Mouse (Mus musculus) thymus, adult 2 months (tissue): ENCODE measurements around the gene Pik3r2. TPM values are rescaled to one million over a fixed set of nuclear protein-coding genes. Genes with fewer than 3 reads are reported as not detected.

Experiments used
- DNase-seq: peaks from one replicate; pipeline ENCODE4 v3.0.0; 2021
- H3K27ac ChIP-seq: fragments of 200-500 bp; 2 replicates; pipeline ENCODE4 v1.5.1; 2012; ENCODE audit warnings: low read length, control low read depth; ENCODE audit not compliant: control insufficient read depth, insufficient read depth
- H3K27me3 ChIP-seq: fragments of 200-500 bp; 2 replicates; pipeline ENCODE4 v1.6.1; 2012; ENCODE audit warnings: mild to moderate bottlenecking, low read length, moderate library complexity, mixed read lengths; ENCODE audit not compliant: control insufficient read depth, insufficient read depth
- H3K36me3 ChIP-seq: fragments of 200-500 bp; 2 replicates; pipeline ENCODE4 v1.6.1; 2012; ENCODE audit warnings: mild to moderate bottlenecking, low read length, moderate library complexity; ENCODE audit not compliant: control insufficient read depth, insufficient read depth
- H3K4me1 ChIP-seq: fragments of 200-500 bp; replicated peaks from 2 replicates; pipeline ENCODE4 v1.6.1; 2012; ENCODE audit warnings: low read length; ENCODE audit not compliant: control insufficient read depth, insufficient read depth
- H3K4me3 ChIP-seq: fragments of 200-500 bp; 2 replicates; pipeline ENCODE4 v1.5.1; 2012; ENCODE audit warnings: mild to moderate bottlenecking, low read length, control low read depth, moderate library complexity; ENCODE audit not compliant: control insufficient read depth, insufficient read depth
- CTCF ChIP-seq: fragments of 200-500 bp; IDR thresholded peaks from 2 replicates; pipeline ENCODE4 v1.5.1; 2012; ENCODE audit warnings: mild to moderate bottlenecking, control low read depth, low read length, moderate library complexity, borderline replicate concordance; ENCODE audit not compliant: control insufficient read depth, poor library complexity, insufficient read depth; ENCODE audit errors: extremely low read depth
- POLR2A ChIP-seq: fragments of 200-500 bp; IDR thresholded peaks from 2 replicates; pipeline ENCODE4 v1.6.1; 2012; ENCODE audit warnings: mild to moderate bottlenecking, low read length, control low read depth, moderate library complexity; ENCODE audit not compliant: control insufficient read depth, poor library complexity, insufficient read depth; ENCODE audit errors: extremely low read depth
- WGBS: fragments of 180-500 bp; shearing (Covaris S2); methylation state at CpG from one replicate; pipeline ENCODE4 v1.1.7; 2018; 5-methylcytosine and 5-hydroxymethylcytosine counted together
- polyA plus RNA-seq: library from polyadenylated mRNA; depleted of rRNA; stranded (reverse); fragments of >200 nt; gene quantifications from 2 replicates; pipeline ENCODE4 v1.2.3, GENCODE M21; 2012

Pik3r2 gene
- polyA plus RNA-seq, 1 experiment, result 136 TPM

GRCm38 (mm10) chr8:70787941-70788667, 11.6 kb upstream of the Pik3r2 start:
- no peak for DNase-seq
- no peak overlapping the region for H3K27ac ChIP-seq
- H3K4me3 ChIP-seq, result no peak overlapping the region
- TF ChIP-seq POLR2A, result no peak
- no peak for TF ChIP-seq CTCF
- 96% methylated on average over 30 of the region's 30 CpGs for WGBS
- peaks cover 60% of the 10 kb centered on the region for H3K36me3 ChIP-seq
- no peaks in the 10 kb centered on the region for H3K27me3 ChIP-seq
- H3K4me1 ChIP-seq, result peaks cover 16% of the 10 kb centered on the region

- H3K27ac ChIP-seq, result no peak overlapping the region
- peaks cover 64% of the 10 kb centered on the region for H3K36me3 ChIP-seq
- H3K27me3 ChIP-seq, result no peaks in the 10 kb centered on the region
- H3K4me3 ChIP-seq, result no peak overlapping the region
- peaks cover 9% of the 10 kb centered on the region for H3K4me1 ChIP-seq
- no peak for DNase-seq
- 93% methylated on average over 3 of the region's 3 CpGs for WGBS
- TF ChIP-seq POLR2A (no peak), CTCF (no peak)
Observed at GRCm38 (mm10) chr8:70787051-70787445, 10.5 kb upstream of the Pik3r2 start.

- WGBS, result 95% methylated on average over 25 of the region's 25 CpGs
- DNase-seq, result no peak
- Histone ChIP-seq H3K36me3 (peaks cover 70% of the 10 kb centered on the region), H3K4me1 (peaks cover 9% of the 10 kb centered on the region), H3K4me3 (no peak overlapping the region), H3K27me3 (no peaks in the 10 kb centered on the region), H3K27ac (no peak overlapping the region)
- no peak for TF ChIP-seq POLR2A
- no peak for TF ChIP-seq CTCF
Observed at GRCm38 (mm10) chr8:70786291-70787050, 10.0 kb upstream of the Pik3r2 start.

- TF ChIP-seq CTCF, result no peak
- TF ChIP-seq POLR2A, result no peak
- DNase-seq, result no peak
- Histone ChIP-seq H3K4me1 (peaks cover 15% of the 10 kb centered on the region), H3K36me3 (peaks cover 53% of the 10 kb centered on the region), H3K4me3 (no peak overlapping the region), H3K27ac (no peak overlapping the region), H3K27me3 (no peaks in the 10 kb centered on the region)
- 91% methylated on average over 11 of the region's 11 CpGs for WGBS
Observed at GRCm38 (mm10) chr8:70780093-70780492, 3.6 kb upstream of the Pik3r2 start.

GRCm38 (mm10) chr8:70775851-70776495, 540 bp downstream of the Pik3r2 start:
- 2% methylated on average over 34 of the region's 34 CpGs for WGBS
- peak overlapping the region; percentile 59 for H3K4me3 ChIP-seq
- peaks cover 19% of the 10 kb centered on the region for H3K36me3 ChIP-seq
- TF ChIP-seq CTCF (no peak), POLR2A (no peak)
- H3K27me3 ChIP-seq, result no peaks in the 10 kb centered on the region
- DNase-seq, result no peak
- peaks cover 15% of the 10 kb centered on the region for H3K4me1 ChIP-seq
- no peak overlapping the region for H3K27ac ChIP-seq

GRCm38 (mm10) chr8:70775227-70775626, 1.3 kb downstream of the Pik3r2 start:
- no peak for DNase-seq

More at GRCm38 (mm10) chr8:70775227-70775626, 1.3 kb downstream of the Pik3r2 start:
- no peaks in the 10 kb centered on the region for H3K27me3 ChIP-seq
- H3K4me1 ChIP-seq, result peaks cover 15% of the 10 kb centered on the region
- TF ChIP-seq CTCF (no peak), POLR2A (no peak)
- H3K27ac ChIP-seq, result no peak overlapping the region
- H3K4me3 ChIP-seq, result no peak overlapping the region
- 91% methylated on average over 5 of the region's 5 CpGs for WGBS
- peaks cover 12% of the 10 kb centered on the region for H3K36me3 ChIP-seq
